Mouse (Mus musculus): ENCODE measurements around the gene Cd81.

The Cd81 gene

DNA sequence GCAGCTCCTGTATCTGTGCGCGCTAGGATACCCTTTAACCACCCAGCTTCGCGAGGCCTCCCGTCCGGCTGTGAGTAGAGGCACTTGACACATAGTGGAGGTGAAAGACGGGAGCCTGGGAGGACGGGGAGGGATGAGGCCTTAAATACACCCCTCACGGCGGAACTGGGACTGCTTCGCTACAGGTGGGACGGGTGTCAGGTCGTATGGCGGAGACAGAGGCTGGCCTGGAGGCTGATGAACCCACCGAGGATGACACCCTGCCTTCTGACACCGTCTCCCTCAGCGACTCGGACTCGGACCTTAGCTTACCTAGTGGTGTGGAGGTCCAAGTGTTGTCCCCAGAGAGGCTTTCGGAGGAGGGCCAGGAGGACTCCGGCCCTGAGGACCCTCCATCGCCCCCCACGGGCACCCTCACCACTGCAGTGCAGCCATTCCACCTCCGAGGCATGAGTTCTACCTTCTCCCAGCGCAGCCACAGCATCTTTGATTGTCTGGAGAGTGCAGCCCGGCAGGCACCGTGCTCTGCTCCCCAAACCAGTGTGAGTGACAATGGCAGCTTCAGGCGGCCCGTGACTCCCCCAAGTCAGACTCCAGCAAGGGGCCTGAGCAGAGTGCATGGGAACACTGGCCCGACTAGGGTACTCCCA lies 17.3 kb downstream of the Cd81 start:
- DNase-seq (ENCODE audit: low read depth, low spot score): no peak

- DNase-seq (ENCODE audit: low read depth, low spot score): no peak
These were observed 18.0 kb downstream of the Cd81 start for GRCm38 (mm10) chr7:143070506-143071070.

GRCm38 (mm10) chr7:143072605-143073004 lies 20.1 kb downstream of the Cd81 start:
- DNase-seq (ENCODE audit: low read depth, low spot score): no peak

- peak; percentile 63 for DNase-seq (ENCODE audit: low read depth, low spot score)
These were observed 20.5 kb downstream of the Cd81 start for GRCm38 (mm10) chr7:143073086-143073485.

DNA sequence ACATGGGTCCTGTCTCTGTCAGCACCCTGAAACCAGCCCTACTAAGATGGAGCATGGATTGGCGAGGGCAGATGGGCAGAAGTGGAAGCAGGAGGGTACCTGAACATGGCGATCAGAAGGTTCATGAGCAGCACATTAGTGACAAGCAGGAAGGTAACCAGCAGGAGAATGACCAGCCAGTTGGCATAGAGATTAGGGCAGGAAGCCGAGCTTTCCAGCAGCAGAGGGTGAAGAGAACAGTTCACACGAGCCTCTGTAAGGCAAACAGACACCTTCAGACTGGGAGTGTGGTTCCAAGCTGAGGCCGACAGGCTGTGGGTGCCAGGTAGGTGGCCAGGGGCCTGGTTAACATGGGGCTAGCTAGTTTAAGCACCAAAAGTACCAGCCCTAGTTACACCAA lies 22.9 kb downstream of the Cd81 start:
- no peak for DNase-seq (ENCODE audit: low read depth, low spot score)

DNA sequence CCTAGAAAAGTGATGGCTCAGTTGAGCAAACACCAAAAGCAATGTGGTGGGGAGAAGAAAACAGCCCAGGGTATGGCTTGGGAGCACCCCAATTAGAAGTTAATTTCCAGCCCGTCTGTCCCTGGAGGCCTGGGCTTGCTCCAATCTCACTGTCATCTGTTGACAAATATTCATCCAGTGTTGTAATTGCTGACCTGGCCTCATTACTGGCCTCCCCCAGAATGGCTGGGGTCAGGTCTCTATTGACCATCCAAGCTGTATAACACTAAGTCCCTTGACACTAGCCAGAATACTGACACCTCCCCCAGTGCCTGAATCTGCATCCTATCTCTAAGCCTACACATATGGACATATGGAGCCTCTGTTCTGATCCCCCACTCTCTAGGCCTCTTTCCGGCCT lies 24.8 kb downstream of the Cd81 start:
- no peak for DNase-seq (ENCODE audit: low read depth, low spot score)

GRCm38 (mm10) chr7:143082024-143082423 lies 29.5 kb downstream of the Cd81 start:
- no peak for DNase-seq (ENCODE audit: low read depth, low spot score)

DNA sequence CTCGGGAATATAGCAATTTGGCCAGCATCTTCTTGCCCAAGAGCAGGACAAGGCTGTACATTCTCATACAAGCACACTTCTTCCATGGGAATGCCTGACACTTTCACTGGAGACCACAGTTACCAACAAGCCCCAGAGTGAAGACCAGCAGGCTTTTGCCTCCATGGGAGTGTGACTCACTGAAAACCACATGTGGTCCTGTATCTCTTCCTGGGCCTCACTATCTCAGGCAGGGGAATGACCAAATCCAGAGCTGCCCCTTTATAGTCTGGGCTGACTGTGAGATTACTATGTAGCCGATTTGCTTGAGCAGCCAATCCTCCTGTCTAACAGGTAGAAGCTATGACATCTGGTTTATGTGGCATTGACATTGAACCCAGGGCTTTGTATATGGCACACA lies 31.2 kb downstream of the Cd81 start:
- no peak for DNase-seq (ENCODE audit: low read depth, low spot score)

DNA sequence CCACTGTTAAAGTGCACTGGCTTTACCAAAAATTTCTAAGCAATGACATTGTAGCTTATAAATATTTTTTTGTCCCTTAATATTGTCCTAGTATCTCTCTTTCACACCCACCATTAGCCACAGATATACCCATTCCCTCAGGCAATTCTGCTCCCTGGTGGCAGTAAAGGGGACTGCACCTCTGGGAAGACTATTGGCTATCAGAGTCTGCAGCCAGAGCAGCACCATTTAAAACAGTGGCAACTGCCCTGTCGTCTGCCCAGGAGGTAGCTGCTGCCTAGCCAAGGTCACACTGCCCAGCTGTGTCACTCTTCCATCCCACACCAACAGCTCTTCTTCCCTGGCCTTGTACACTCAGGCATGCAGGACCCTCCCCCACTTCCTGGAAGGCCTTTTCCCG lies 33.8 kb downstream of the Cd81 start:
- DNase-seq (ENCODE audit: low read depth, low spot score): peak; percentile 59

DNA sequence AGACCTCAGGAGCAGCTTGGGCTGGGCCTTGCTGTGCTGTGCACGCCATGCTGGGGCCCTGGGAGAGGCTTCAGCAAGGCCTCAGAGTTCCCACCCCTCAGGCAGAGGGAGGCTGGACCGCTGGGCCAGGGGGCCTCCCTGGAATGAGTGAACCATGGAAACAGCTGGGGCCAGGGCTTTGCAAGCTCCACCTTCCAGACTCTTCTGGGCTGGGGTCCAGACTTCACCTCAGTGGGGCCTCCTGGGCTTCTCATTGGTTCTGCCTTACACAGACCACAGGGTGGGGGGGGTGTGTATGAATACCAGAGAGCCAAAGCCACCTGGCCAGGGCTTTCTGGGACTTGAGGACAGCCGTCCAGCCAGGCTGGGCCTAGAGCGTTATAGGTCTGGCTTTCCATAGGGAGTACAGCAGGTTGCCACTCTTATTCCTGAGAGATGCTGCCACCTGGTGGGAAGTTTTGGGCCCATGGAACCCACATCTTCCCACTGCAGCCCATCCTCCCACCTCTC lies 34.6 kb downstream of the Cd81 start:
- no peak for DNase-seq (ENCODE audit: low read depth, low spot score)

DNA sequence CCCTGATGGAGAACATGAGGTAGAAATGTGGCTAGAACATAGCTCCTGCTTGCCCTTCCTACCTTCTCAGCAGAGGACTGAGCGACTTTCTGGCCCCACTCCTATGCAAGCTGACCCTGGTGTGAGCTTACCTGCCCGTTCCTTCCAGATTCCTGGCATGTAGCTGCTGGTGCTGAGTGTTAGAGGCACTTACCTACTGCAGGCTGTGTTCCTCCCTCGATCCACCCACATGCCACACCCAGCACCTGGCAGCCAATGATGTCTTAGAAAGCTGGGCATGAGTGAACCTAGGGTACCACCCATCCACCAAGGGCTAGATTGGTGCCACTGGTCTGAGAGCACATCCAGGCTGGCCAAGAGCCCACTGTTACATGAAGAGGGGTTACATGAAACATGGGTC lies 41.3 kb downstream of the Cd81 start:
- no peak for DNase-seq (ENCODE audit: low read depth, low spot score)

- DNase-seq (ENCODE audit: low read depth, low spot score): peak; percentile 54
These were observed 42.3 kb downstream of the Cd81 start, which contains the start of gene Trpm5 for GRCm38 (mm10) chr7:143094592-143095553. Trpm5 (minus strand) TSS chr7:143094642.

DNA sequence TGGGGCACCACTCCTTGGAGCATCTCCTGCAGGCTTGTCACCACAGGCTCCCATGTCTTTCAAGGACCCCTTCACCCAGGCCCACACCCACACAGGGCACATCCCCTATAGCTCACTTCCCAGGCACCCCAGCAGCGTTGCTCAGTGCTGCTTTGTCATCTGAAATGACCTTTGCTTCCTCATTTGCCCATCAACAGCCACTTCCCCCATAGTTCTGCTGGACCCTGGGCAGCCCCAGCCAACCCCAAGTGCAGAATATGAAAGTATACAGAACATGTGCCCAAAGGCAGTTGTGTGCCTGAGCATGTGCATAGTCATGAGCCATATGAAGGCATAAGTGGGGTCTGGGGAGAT lies 43.0 kb downstream of the Cd81 start:
- DNase-seq (ENCODE audit: low read depth, low spot score): no peak

- no peak for DNase-seq (ENCODE audit: low read depth, low spot score)
These were observed 48.2 kb downstream of the Cd81 start for GRCm38 (mm10) chr7:143100759-143101158.

DNA sequence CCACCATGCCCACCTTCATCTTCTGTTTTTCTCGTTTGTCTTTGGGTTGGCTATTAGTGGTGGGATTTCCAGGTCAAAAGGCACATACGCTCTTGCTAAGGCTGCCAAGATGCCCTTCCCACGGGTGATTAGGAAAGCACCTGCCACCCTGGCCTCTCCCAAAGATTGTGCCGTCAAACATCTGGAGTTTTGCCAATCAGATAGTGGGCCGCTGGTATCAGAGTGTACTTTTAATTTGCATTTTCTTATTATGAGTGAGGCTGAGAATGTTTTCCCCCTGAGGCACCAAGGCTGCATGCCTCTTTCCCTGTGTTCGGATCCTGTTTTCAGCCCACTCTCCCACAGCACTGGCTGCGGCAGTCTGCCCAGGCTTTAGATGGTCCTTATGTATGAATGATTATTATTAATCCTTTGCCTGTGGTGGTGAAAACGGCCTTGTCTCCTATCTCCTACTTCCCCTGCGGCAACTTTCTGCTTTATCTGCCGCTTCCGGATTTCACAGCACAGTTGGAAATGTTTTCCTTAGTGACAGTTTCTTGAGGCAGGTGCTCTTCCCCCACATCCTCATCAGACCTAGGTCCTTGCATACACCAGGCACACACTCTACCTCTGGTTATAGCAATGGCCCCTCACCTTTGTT lies 52.8 kb downstream of the Cd81 start:
- no peak for DNase-seq (ENCODE audit: low read depth, low spot score)

DNA sequence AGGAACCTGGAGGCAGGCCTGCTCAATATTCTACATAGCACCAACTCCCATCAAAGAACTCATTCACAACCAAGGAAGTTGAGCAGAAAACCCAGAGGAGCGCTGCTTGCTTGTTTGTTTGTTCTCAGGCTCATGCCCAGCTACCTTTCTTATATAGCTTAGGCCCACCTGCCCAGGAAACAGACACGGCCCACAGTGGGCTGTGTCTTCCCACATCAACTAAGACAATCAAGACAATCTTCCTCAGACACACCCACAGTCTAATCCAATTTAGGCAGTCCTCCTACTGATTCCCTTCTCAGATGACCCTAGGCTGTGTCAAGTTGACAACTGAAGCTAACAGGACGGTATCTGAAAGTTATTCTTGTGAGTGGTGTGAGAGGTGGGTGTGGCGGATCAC lies 53.5 kb downstream of the Cd81 start, which contains the start of gene Kcnq1:
Gene Kcnq1, plus strand, starts transcription at position 301 of the 400 bp plus-strand sequence.
- no peak for DNase-seq (ENCODE audit: low read depth, low spot score)

DNA sequence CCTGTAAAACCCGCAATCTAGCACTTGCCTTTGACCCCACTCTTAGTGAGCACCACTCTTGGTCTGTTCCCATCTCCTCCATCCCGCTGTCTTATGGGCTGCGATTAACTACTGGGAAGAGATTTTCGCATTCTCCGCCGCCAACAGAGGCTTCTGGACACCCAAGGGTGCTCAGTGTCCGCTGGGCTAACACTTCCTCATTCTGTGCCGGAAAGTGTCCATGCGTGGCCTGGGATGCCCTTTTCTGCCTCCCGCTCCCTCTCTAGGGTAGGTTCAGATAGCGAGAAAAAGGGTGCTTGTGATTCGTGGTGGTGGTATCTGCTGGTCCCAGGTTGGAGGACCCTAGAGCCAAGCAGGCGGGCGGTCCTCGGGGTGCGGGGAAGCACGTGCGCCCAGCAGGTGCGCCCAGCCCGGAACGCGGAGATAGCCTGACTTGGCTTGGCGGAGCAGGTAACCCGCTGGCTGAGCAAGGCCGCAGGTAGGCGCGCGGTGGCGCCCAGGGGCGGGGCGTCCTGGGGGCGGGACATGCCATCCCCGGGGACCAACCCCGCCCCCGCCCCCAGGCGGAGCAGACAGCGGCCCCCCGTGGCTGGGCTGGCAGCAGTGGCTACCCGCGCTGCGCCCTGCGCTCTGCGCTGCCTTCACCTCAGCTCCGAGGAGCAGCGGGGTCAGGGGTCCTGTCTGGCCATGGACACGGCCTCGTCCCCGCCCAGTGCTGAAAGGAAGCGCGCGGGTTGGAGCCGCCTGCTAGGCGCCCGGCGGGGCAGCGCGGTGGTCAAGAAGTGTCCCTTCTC lies 54.3 kb downstream of the Cd81 start:
- DNase-seq (ENCODE audit: low read depth, low spot score): no peak

GRCm38 (mm10) chr7:143108200-143108599 lies 55.7 kb downstream of the Cd81 start:
- DNase-seq (ENCODE audit: low read depth, low spot score): no peak

GRCm38 (mm10) chr7:143108996-143109660 lies 56.6 kb downstream of the Cd81 start:
- no peak for DNase-seq (ENCODE audit: low read depth, low spot score)

- no peak for DNase-seq (ENCODE audit: low read depth, low spot score)
These were observed 57.2 kb downstream of the Cd81 start for GRCm38 (mm10) chr7:143109696-143110095.
